Mouse (Mus musculus) urinary bladder, postnatal 36 days (tissue): ENCODE results near the gene Olfr1202.

Source experiments
- DNase-seq, 2 experiments: peaks; one replicate each; pipeline ENCODE4 v3.0.0; 2022; ENCODE audit warnings: low spot score in 2 of 2, mixed read lengths in 1 of 2

The Olfr1202 gene

GRCm38 (mm10) chr2:88814196-88814595 is at the start of gene Olfr1202:
Gene Olfr1202, plus strand, starts transcription at chr2:88814496.
- DNase-seq = no peak

GRCm38 (mm10) chr2:88770388-88770787 is 43.9 kb upstream of the Olfr1202 start, which contains the start of gene Olfr1200:
Gene Olfr1200, minus strand, starts transcription at chr2:88770488.
- DNase-seq = no peak

- DNase-seq = no peak
Observed at GRCm38 (mm10) chr2:88792736-88793135, 21.6 kb upstream of the Olfr1202 start, which contains the start of gene Olfr1201. Gene Olfr1201, plus strand, starts transcription at chr2:88793036.

GRCm38 (mm10) chr2:88829437-88829836 is 15.1 kb downstream of the Olfr1202 start, which contains the start of gene Olfr1205:
Gene Olfr1205, plus strand, starts transcription at chr2:88829737.
- no peak for DNase-seq

- DNase-seq = no peak
Observed at GRCm38 (mm10) chr2:88838477-88838876, 24.2 kb downstream of the Olfr1202 start.

- no peak for DNase-seq
Observed at GRCm38 (mm10) chr2:88848992-88849391, 34.7 kb downstream of the Olfr1202 start, which contains the start of gene Olfr1204. Gene Olfr1204, plus strand, starts transcription at chr2:88849292.

- DNase-seq = no peak
Observed at GRCm38 (mm10) chr2:88862931-88863330, 48.6 kb downstream of the Olfr1202 start, which contains the start of gene Olfr1206. Gene Olfr1206, plus strand, starts transcription at chr2:88863231.
